Mouse (Mus musculus) erythroblast, embryonic 14.5 days (primary cell): Measurements from ENCODE around the gene Shroom1.

Experiments used
- GATA1 ChIP-seq: IDR thresholded peaks from 2 replicates; pipeline ENCODE4 v1.6.1; 2012; ENCODE audit warnings: low read length, inconsistent platforms, mixed read lengths
- TAL1 ChIP-seq: IDR thresholded peaks from 3 replicates; pipeline ENCODE4 v1.6.1; 2012; ENCODE audit warnings: low read length, inconsistent platforms, mixed read lengths

- TF ChIP-seq GATA1 (no peak), TAL1 (no peak)
Observed at GRCm38 (mm10) chr11:53425711-53426255, 31.2 kb upstream of the Shroom1 start.
